Mouse (Mus musculus): ENCODE results near the gene Tmem150a.

Gene Tmem150a

DNA sequence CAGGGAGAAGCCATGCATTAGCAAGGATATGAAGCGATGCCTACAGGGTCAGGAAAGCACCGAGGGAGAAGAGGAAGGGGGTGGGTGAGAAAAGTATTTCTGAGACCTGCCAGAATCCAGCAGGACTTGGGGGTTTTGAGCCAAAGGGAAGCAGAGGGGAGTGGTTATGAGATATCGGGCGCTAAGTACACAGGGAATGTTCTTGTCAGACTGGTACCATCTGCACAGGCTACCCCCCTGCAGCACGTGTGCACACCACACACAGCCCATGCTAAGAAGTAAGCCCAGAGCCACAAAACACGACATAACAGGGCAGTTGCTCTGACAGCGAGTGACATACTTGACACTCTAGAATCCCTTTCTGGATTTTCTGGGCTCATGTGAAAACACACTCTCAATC lies 19.0 kb downstream of the Tmem150a start:
- no peak for DNase-seq

DNA sequence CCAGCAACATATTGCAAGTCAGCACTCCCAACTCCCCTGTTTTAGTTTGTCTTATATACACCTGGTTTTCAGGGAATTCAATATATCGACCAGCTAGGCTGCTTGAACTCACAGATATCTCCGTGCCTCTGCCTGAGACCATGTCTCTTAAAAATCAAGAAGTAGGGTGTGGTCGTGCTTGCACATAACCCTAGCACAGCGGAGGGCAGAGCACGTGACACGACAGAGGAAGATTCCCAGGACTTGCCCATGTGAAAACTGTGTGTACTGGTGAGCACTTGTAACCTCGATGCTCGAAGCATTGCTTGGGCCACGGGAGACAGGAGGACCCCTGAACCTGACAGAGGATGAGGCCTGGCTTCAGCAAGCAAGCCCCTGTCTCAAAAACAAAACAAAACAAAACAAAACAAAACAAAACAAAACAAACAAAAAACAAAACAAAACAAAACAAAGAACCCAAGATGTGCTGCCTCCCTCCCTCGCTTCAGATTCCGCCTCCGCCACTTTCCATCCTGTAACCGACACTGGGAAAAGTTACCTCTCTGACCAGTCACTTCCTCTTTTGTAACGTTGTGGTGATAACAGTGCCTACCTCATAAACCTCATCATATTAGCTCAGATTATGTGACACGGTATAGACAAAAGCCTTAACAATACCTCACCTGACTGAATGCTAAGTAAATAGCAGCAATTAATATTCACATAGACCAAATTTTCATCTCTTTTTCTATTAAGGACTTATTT lies 19.7 kb downstream of the Tmem150a start:
- DNase-seq, result no peak

DNA sequence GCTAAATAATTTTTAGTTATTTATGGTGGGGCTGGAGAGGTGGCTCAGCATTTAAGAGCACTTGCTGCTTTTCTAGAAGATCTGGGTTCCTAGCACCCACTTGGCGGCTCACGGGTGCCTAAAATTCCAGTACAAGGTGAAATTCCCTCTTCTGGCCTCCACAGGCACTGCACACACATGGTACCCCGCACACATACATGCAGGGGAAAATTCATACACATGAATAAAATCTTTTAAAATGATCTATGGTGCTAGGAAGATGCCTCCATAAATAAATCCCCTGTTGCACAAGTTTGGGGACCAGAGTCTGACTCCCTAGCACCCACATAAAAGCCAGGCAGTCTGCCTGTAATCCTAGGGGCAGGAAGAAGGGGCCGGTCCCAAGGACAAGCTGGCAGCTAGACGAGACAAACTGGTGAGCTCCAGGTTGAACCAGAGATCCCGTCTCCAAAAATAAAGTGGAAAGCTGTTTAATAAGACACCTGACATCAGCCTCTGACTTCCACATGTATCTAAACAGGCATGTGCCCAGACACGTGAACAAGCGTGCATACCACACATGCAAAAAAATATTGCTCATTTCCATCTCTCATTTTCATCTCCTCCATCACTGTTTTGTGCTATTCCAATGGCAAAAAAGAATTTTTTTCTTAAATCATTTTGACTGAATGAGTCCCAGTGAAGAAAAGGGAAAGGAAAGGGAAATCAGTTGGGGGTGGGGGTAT lies 23.4 kb downstream of the Tmem150a start:
- DNase-seq, result no peak

DNA sequence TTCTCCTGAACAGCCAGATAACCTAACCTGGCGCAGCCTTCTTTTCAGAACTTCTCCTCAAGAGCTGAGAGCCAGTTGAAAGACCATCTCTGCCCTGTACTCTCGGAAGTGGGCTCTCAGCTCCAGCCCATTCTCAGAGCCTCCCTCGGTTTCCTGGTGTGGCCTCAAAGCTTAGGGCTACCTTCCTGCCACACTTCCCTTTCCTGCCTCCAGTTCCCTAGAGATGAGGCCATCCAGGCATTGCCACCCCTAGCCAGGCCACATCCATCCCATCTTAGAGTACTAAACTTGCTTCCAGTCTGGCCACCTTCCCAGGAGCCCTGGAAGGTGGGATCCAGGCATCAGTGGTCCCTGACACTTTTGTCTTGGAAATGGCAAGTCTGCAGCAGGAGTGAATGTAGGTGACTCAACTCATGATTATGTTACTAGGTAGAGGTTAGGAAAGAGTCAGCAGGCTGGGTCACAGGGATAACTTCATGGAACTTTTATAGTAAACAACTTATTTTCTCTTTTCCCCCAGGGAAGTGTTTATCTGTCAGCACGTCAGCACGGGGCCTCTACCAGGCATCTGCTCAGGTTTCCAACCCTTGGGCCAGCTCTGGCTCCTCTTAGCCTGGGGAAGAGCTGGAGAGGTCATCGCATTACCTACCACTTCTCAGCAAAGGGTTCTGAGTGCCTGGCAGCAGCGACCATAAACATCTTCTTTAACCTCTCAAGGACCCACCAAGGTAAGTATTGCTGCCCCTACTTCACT lies 24.3 kb downstream of the Tmem150a start:
- no peak for DNase-seq

- DNase-seq, result peak; percentile 91 to 94
Observed at GRCm38 (mm10) chr6:72380131-72380770, 25.0 kb downstream of the Tmem150a start, which contains the start of gene Vamp5. Vamp5 (minus strand) TSS chr6:72380468.

DNA sequence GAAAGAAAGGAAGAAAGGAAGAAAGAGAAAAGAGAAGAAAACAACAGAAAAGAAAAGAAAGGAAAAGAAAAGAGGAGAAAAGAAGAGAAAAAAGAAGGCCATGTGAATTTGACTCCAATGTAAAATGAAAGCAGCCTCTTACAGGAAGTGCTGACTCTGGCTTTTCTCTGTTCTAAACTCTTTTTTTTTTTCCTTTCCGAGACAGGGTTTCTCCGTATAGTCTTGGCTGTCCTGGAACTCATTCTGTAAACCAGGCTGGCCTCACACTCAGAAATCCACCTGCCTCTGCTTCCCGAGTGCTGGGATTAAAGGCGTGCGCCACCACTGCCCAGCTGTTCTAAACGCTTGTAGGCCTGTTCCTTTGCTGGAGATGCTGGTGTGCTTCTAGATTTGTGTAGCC lies 27.2 kb downstream of the Tmem150a start:
- no peak for DNase-seq

- DNase-seq, result no peak
Observed at GRCm38 (mm10) chr6:72383142-72383820, 28.0 kb downstream of the Tmem150a start.

DNA sequence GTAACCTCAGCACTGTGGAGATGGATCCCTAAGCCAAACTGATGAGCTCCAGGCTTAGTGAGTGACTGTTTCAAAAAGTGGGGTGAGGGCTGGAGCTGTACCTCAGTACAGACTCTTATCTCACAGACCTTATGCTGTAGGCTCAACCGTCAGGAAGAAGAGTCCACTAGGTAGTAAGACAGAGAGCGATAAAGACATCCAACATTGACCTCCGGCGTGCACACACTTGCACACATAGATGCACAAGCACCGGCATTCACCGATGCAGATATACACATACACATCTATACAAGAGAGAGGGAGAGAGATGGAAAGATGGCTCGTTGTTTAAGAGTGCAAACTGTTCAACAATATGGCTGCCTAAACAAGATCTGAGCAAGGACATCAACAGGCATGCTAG lies 28.7 kb downstream of the Tmem150a start:
- no peak for DNase-seq

- no peak for DNase-seq
Observed at GRCm38 (mm10) chr6:72385258-72385657, 30.0 kb downstream of the Tmem150a start.

DNA sequence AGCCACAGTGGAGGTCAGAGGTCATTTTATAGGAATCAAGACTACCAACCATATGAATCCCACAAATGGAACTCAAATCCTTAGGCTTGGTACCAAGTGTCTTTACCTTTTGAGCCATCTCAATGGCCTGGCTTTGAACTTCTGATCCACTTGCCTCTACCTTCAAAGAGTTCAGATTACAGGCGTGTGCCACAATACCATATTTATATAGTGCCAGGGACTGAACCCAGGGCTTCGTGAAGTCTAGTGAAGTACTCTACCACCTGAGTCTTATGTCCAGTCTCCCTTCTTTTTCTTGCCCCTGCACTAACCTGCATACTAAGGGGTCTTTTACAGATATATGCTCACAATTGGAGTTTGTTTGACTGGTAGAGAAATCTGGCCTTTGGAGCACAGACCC lies 31.3 kb downstream of the Tmem150a start:
- DNase-seq, result no peak

GRCm38 (mm10) chr6:72387816-72388215 lies 32.6 kb downstream of the Tmem150a start:
- DNase-seq, result no peak

GRCm38 (mm10) chr6:72388266-72388665 lies 33.0 kb downstream of the Tmem150a start:
- DNase-seq, result no peak

GRCm38 (mm10) chr6:72388791-72389329 lies 33.6 kb downstream of the Tmem150a start:
- no peak for DNase-seq

DNA sequence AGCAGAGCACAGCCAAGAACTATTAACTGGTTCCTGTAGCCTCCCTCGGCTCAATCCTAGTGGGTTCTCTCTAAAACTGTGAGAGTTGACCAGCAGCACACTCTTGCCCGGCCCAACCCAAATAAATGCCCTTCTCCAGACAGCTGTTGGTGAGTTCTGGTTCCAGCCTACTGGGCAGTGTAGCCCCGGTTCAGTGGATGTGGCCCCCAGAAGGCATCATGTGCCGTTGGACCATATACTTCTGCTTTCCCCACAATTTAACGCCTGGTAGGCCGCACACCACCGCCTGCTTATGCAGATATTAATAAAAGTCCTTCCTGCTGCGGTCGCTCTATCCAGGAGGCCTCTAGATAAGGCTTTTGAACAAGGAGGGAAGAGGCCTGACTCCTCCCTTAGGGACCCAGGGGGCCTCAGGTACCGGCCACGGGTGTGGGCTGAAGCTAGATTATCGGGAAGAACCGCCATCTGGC lies 34.3 kb downstream of the Tmem150a start:
- no peak for DNase-seq

GRCm38 (mm10) chr6:72389941-72390771 lies 34.9 kb downstream of the Tmem150a start, which contains the start of gene Vamp8:
Vamp8 (minus strand) TSS chr6:72390703.
- peak; percentile 92 to 95 for DNase-seq

DNA sequence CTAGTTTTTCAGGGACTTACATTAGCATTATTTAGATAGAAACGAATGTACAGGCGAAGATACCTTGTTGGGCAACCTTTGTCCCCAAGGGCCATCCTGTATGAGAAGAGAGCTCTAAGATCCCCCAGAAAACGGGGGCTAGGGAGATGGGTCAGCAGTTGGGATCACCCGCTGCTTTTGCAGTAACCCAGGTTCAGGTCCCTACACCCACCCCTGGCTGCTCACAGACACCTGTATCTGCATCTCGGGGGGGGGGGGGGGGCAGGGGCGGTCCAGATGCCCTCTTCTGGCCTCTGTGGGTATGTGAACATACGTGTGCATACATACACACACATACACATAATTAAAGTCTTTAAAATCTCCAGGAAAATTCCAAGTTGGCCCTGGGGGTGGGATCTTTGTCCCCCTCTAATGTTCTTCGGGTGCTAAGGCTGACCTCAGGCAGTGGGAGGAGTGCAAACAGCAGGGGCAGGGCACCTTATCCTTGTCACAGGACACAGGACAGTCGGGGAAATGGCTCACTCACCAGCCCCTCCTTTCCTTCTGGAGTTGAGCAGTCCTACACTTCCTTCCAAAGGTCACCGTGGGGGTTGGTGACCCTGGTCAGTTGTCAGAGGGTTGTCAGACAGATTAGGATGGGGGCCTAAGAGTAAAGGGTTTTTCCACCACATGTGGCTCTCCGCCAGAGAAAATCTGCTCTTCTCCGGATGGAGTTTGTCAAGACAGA lies 35.7 kb downstream of the Tmem150a start:
- DNase-seq, result peak; percentile 79 to 86

GRCm38 (mm10) chr6:72392341-72392740 lies 37.1 kb downstream of the Tmem150a start:
- DNase-seq, result no peak

- peak; percentile 71 to 82 for DNase-seq
Observed at GRCm38 (mm10) chr6:72396837-72397251, 41.6 kb downstream of the Tmem150a start.

GRCm38 (mm10) chr6:72399967-72400366 lies 44.7 kb downstream of the Tmem150a start:
- no peak for DNase-seq

- peak; percentile 82 to 87 for DNase-seq
Observed at GRCm38 (mm10) chr6:72401875-72402274, 46.6 kb downstream of the Tmem150a start.

Measured in lung, adult 18-20 months (tissue).